Mouse (Mus musculus): ENCODE data around the gene Ankle1. TPM values are rescaled to one million over a fixed set of nuclear protein-coding genes. Genes with fewer than 3 reads are reported as not detected.
A peak's percentile ranks its signal among the peaks of the same experiment; 100 is the strongest.

Gene Ankle1
- polyA plus RNA-seq, 1 experiment from 2014 or later, result 35.2 TPM

DNA sequence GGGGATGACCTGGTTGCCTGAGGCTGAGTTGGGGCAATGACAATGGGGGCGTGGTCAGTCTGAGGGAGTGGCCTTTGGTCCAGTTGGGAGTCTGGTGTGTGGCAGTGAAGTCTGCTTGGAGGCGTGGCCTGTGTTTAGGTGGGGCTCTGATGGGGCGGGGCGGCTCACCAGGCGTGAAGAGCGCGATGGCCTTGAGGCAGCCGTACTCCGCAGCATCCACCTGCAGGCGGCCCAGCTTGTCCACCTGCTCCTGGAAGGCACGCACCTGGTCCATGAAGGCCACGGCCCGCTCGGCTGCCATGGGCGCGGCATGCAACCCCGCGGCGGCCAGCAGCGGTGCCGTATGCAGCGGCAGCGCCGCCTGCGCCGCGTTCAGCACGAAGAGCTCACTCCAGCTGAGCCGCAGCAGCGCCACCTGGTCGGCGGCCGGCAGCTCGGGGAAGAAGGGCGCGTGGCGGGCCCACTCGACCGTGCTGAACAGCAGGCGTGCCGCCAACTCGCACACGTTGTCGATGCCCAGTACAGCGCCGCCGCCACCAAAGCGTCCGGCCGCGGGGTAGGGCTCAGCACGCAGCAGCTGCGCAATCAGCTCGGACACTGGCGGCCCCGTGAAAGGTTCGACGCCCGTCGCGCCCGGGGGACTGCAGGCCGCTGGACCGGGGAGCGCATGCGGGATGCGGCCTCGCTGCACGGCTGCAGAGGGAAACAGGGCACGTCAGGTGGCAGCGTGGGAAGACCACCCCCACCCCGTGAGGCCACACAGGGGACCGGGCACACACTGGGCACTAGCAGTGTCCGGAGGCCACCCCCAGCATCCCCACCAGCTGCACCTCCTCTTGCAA lies 30.0 kb upstream of the Ankle1 start:
- peak overlapping the region; percentile 98 for H3K4me3 ChIP-seq
- peak overlapping the region; percentile 81 for H3K27ac ChIP-seq
- peak; percentile 73 for DNase-seq (ENCODE audit: low spot score)
- WGBS, result 6% methylated on average over 74 of the region's 74 CpGs
- H3K4me1 ChIP-seq (replicated peaks), result peaks cover 66% of the 10 kb centered on the region
- peaks cover 9% of the 10 kb centered on the region; the same call in 1 of the 2 replicates for H3K27me3 ChIP-seq (ENCODE audit: insufficient read depth, poor library complexity, severe bottlenecking)
- H3K36me3 ChIP-seq, result peaks cover 77% of the 10 kb centered on the region
- H3K9me3 ChIP-seq, result no peaks in the 10 kb centered on the region

- Histone ChIP-seq H3K9me3 (no peaks in the 10 kb centered on the region), H3K4me3 (peak overlapping the region; percentile 98), H3K4me1 (replicated peaks) (peaks cover 66% of the 10 kb centered on the region), H3K36me3 (peaks cover 76% of the 10 kb centered on the region), H3K27ac (peak overlapping the region; percentile 81), H3K27me3 (ENCODE audit: insufficient read depth, poor library complexity, severe bottlenecking) (peaks cover 9% of the 10 kb centered on the region; the same call in 1 of the 2 replicates)
- no peak for DNase-seq (ENCODE audit: low spot score)
- WGBS, result 41% methylated on average over 8 of the region's 8 CpGs
Measured at GRCm38 (mm10) chr8:71376423-71377030, 29.3 kb upstream of the Ankle1 start.

- H3K4me1 ChIP-seq (replicated peaks), result peaks cover 87% of the 10 kb centered on the region
- no peaks in the 10 kb centered on the region for H3K9me3 ChIP-seq
- H3K36me3 ChIP-seq, result peaks cover 51% of the 10 kb centered on the region
- H3K4me3 ChIP-seq, result peak overlapping the region; percentile 98
- H3K27ac ChIP-seq, result peak overlapping the region; percentile 99
- no peak for DNase-seq (ENCODE audit: low spot score)
- 21% methylated on average over 4 of the region's 4 CpGs for WGBS
- peaks cover 9% of the 10 kb centered on the region; the same call in 1 of the 2 replicates for H3K27me3 ChIP-seq (ENCODE audit: insufficient read depth, poor library complexity, severe bottlenecking)
Measured at GRCm38 (mm10) chr8:71379008-71379407, 26.8 kb upstream of the Ankle1 start.

DNA sequence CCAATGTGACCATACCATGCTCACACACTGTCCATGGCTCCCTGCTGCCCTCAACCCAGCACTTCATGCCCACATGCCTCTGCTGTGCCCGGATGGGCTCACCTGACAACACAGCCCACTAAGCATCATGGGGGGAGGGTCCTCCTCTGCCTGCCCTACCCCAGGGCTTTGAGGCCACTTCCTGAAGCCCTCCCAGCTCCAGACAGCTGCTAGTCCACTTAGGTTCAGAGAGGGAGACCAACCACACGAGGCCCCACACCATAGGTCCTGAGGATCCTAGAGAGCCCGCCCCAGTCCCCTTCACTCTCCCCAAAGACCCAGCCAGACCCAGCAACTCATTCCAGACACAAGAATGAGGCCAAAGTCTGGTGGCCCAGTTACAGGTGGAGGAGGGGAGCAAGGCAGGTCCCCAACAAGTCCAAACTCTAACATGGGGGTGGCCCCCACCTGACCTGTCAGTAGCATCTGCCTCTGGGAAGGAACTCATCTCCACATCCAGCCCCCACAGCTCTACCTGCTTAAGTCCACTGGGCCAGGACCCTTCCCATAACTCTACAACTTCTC lies 26.2 kb upstream of the Ankle1 start:
- peak overlapping the region; percentile 99 for H3K27ac ChIP-seq
- no peaks in the 10 kb centered on the region for H3K9me3 ChIP-seq
- no peak for DNase-seq (ENCODE audit: low spot score)
- peak overlapping the region; percentile 98 for H3K4me3 ChIP-seq
- peaks cover 45% of the 10 kb centered on the region for H3K36me3 ChIP-seq
- peaks cover 87% of the 10 kb centered on the region for H3K4me1 ChIP-seq (replicated peaks)
- 26% methylated on average over 3 of the region's 3 CpGs for WGBS
- peaks cover 9% of the 10 kb centered on the region; the same call in 1 of the 2 replicates for H3K27me3 ChIP-seq (ENCODE audit: insufficient read depth, poor library complexity, severe bottlenecking)

DNA sequence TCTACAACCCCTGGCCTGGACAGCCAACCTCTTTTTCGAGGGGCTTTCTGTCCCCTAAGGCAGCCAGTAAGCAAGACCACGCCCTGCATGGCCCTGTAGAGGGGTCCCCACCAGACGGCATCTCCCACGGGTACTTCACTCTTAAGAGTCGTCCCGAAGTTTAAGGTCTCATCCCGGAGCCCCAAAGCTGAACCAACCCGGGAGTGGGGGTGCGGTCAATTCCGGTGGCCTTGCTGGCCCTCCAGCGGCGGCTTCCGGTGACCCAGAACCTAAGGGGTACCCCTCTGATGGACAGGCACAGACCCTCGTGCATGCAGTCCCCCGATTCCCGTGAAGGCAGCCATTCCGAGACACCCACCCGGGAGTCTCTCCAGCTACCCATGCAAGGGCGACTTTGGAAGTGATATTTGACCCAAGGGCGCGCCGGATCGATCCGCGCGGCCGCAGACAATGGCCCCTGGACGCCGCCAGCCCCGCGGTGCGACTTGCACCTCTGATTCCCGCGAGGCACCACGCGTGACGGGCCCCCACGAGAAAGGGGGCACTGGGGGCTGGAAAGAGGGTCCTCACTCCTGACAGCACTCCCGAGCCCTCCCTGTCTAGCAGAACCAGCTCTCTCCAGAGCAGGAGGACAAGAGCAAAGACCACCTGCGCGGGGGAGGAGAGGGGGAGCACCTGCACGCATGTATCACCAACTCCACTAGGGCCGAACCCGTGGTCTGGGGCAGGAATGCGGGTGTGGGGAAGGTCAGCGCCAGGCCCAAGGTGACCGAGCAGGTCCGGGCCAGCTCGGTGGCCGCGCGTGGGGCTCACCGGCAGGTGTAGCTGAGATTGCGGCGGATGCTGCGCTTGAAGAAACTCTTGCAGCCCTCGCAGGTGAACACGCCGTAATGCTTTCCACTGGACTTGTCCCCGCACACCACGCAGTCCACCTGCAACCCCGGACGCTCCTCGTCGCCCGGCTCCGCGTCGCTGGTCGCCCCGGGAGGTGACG lies 25.3 kb upstream of the Ankle1 start:
- peaks cover 36% of the 10 kb centered on the region for H3K36me3 ChIP-seq
- peak; percentile 47 for DNase-seq (ENCODE audit: low spot score)
- peaks cover 9% of the 10 kb centered on the region; the same call in 1 of the 2 replicates for H3K27me3 ChIP-seq (ENCODE audit: insufficient read depth, poor library complexity, severe bottlenecking)
- WGBS, result 1% methylated on average over 72 of the region's 72 CpGs
- peaks cover 80% of the 10 kb centered on the region for H3K4me1 ChIP-seq (replicated peaks)
- no peaks in the 10 kb centered on the region for H3K9me3 ChIP-seq
- H3K4me3 ChIP-seq, result peak overlapping the region; percentile 98
- peak overlapping the region; percentile 99 for H3K27ac ChIP-seq

GRCm38 (mm10) chr8:71381421-71381970 lies 24.3 kb upstream of the Ankle1 start, which contains the start of gene Nr2f6:
Gene Nr2f6 (minus strand): TSS chr8:71381960.
- peaks cover 73% of the 10 kb centered on the region for H3K4me1 ChIP-seq (replicated peaks)
- H3K27ac ChIP-seq, result peak within 1 kb of the TSS; percentile 99
- no peaks in the 10 kb centered on the region for H3K9me3 ChIP-seq
- WGBS, result 2% methylated on average over 89 of the region's 89 CpGs
- DNase-seq (ENCODE audit: low spot score), result peak; percentile 83
- H3K4me3 ChIP-seq, result peak within 1 kb of the TSS; percentile 98
- H3K27me3 ChIP-seq (ENCODE audit: insufficient read depth, poor library complexity, severe bottlenecking), result peaks cover 6% of the 10 kb centered on the region; the same call in 1 of the 2 replicates
- H3K36me3 ChIP-seq, result peaks cover 26% of the 10 kb centered on the region

DNA sequence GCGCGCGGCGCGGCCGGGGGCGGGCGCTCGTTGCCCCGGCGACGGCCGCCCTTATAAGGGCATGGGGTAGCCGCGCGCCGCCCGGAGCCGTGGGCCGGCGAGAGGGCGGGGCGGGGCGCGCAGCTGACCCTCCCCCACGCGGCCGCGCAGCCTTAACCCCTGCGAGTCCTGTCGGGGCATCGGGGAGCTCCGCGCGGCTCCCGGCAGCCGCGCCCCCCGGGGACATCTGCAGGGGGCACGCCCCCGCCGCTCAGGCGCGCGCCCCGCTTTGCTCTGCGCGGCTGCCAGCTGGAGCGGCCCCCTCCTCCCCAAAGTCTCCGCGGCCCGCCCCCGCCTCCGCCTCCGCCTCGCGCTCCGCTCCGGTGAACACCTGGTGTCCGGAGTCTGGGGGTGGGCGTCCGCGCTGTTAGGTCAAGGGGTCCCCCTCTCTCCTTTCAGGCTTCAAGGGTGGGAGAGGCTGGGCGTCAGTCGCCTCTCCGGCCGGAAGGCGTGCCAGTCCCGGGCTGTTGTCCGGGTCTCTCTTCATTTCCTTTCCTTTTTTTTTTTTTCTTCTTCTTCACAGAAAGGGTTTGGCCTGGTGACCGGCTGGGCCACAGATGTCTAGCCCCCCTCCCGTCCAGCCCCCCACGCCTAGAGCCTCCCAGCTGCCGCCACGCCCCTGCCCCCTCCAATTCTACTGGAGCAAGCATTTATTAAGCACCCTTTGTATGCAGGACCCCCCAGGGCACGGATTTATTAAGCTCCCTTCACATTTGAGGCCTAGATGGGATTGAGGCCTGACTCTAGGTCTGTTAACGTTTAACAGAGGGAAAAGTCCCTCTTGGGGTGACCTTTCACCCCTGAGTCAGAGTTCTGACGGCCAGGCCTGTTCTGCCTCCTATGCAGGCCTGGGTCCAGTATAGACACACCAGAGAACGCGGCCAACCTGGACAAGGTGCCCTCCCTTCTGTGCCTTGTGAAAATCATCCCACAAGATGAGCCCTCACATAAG lies 23.5 kb upstream of the Ankle1 start:
- Histone ChIP-seq H3K36me3 (peaks cover 18% of the 10 kb centered on the region), H3K27ac (peak overlapping the region; percentile 99), H3K4me3 (peak overlapping the region; percentile 98), H3K4me1 (replicated peaks) (peaks cover 66% of the 10 kb centered on the region), H3K9me3 (no peaks in the 10 kb centered on the region), H3K27me3 (ENCODE audit: insufficient read depth, poor library complexity, severe bottlenecking) (no peaks in the 10 kb centered on the region)
- DNase-seq (ENCODE audit: low spot score), result peak; percentile 92
- under 1% methylated on average over 79 of the region's 80 CpGs for WGBS

DNA sequence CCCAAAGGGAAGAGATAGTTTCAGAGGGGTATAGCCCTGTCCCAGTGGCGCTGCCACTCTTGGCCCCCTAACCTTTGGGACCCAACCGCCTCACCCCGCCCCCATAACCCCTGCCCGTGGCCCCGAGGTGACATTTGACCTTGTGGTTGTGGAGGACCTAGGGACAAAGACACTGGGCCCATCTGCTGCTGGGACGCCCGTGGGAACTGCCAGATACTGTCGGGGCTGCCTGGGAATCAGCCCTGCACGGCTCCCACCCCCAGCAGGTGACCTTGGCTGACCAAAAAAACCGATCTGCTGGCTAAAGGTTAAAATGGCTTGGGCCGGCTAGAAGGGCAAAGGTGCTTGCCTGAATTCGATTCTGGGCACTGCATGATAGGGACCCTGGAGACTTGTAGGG lies 22.4 kb upstream of the Ankle1 start:
- WGBS, result 6% methylated on average over 12 of the region's 12 CpGs
- no peaks in the 10 kb centered on the region for H3K27me3 ChIP-seq (ENCODE audit: insufficient read depth, poor library complexity, severe bottlenecking)
- peaks cover 7% of the 10 kb centered on the region for H3K36me3 ChIP-seq
- peak; percentile 73 for DNase-seq (ENCODE audit: low spot score)
- H3K27ac ChIP-seq, result peak overlapping the region; percentile 99
- H3K4me1 ChIP-seq (replicated peaks), result peaks cover 54% of the 10 kb centered on the region
- H3K4me3 ChIP-seq, result peak overlapping the region; percentile 98
- H3K9me3 ChIP-seq, result no peaks in the 10 kb centered on the region

DNA sequence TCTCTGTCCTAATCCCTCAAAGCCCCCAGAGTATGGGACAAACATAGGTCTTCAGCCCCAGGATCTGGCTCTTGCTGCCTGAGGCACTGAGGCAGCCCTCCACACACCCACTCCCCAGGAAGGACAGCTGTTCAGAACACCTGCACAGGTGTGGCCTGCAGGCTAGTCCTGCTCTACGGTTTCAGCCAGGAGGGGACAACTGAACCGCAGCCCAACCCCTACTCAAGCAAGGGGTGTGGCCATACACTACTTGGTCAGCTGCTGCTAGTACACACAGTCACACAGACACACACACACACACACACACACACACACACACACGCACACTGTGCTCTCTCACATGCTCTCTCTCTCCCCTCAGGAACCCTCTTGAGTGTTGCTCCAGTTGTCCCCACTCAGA lies 21.9 kb upstream of the Ankle1 start:
- Histone ChIP-seq H3K27ac (peak overlapping the region; percentile 99), H3K36me3 (peaks cover 2% of the 10 kb centered on the region; the same call in 1 of the 2 replicates), H3K4me1 (replicated peaks) (peaks cover 50% of the 10 kb centered on the region), H3K27me3 (ENCODE audit: insufficient read depth, poor library complexity, severe bottlenecking) (no peaks in the 10 kb centered on the region), H3K9me3 (no peaks in the 10 kb centered on the region), H3K4me3 (peak overlapping the region; percentile 98)
- no peak for DNase-seq (ENCODE audit: low spot score)
- WGBS, result 32% methylated on average over 3 of the region's 3 CpGs

GRCm38 (mm10) chr8:71385212-71385835 lies 20.5 kb upstream of the Ankle1 start:
- Histone ChIP-seq H3K9me3 (no peaks in the 10 kb centered on the region), H3K27me3 (ENCODE audit: insufficient read depth, poor library complexity, severe bottlenecking) (no peaks in the 10 kb centered on the region), H3K27ac (peak overlapping the region; percentile 99), H3K4me1 (replicated peaks) (peaks cover 35% of the 10 kb centered on the region), H3K36me3 (no peaks in the 10 kb centered on the region), H3K4me3 (peak overlapping the region; percentile 14)
- DNase-seq (ENCODE audit: low spot score), result no peak
- 76% methylated on average over 12 of the region's 12 CpGs for WGBS

Data from hindbrain, embryonic 10.5 days (tissue).